Mouse (Mus musculus) gastrocnemius, postnatal 14 days (tissue): ENCODE data around the gene Dhh. TPM values are rescaled to one million over a fixed set of nuclear protein-coding genes. Genes with fewer than 3 reads are reported as not detected.
"Not testable (repeated sequence)": the region's sequence is repeated elsewhere in the genome, so short reads cannot be mapped to it uniquely, and the experiment has no call there.

Experiments used
- DNase-seq: peaks from one replicate; pipeline ENCODE4 v3.0.0; 2021; ENCODE audit warnings: mixed read lengths
- intact Hi-C: fragments of 180-260 bp; cut with DNase I; formaldehyde crosslinking; loops from one replicate; pipeline ENCODE4 v1.15.1; 2025; ENCODE audit warnings: low total_unique reads
- long read RNA-seq, 2 experiments: library from polyadenylated mRNA; stranded (forward); transcript quantifications; one replicate each; pipeline ENCODE4 v2.0.0; 2021
- total RNA-seq, 2 experiments: library from RNA; stranded (reverse); gene quantifications; 2 replicates each; pipeline ENCODE4 v1.2.3; 2021

The Dhh gene
- total RNA-seq, result 1 to 10 TPM in 1 of 2 experiments, under 1 TPM in 1; 0.97 to 4.1 TPM
- long read RNA-seq, experiment 1, result 0 reads
- long read RNA-seq, experiment 2, full-length matches to known transcripts, result 3 of 3 reads
- long read RNA-seq, experiment 2, partial matches to known transcripts, result 0 of 3 reads
- long read RNA-seq, experiment 2, other reads (novel, unspliced or antisense), result 0 of 3 reads

GRCm38 (mm10) chr15:98897928-98898800, at the start of gene Dhh:
Gene Dhh, minus strand, starts transcription at chr15:98898540.
- DNase-seq, result no peak
- intact Hi-C loops, result no loop called here

GRCm38 (mm10) chr15:98947884-98948283, 49.5 kb upstream of the Dhh start:
- intact Hi-C loops, result no loop called here

DNA sequence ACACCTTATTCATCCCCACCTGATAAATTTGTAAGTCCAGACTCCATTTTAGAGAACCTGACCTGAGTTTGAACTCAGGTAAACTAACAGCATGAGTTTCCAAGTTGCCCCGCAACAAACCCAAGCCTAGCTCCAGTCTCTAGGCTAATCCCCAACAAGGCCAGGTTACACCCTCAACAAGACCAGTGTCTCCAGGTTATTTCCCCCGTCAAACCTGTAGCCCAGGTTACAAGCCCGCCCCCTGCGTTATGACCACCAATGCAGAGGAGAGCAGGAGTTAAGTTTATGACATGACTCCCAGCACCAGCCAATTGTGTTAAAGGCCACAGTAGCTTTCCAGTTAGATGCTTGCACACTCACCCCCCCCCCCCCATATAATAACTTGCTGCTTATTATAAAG, 44.8 kb upstream of the Dhh start:
- intact Hi-C loops, result loop anchor here (5.0 kb wide), 2 partner anchors 39 to 54 kb away; no protein-coding TSS in a partner anchor
- no peak for DNase-seq

More at GRCm38 (mm10) chr15:98947884-98948283, 49.5 kb upstream of the Dhh start:
- no peak for DNase-seq

DNA sequence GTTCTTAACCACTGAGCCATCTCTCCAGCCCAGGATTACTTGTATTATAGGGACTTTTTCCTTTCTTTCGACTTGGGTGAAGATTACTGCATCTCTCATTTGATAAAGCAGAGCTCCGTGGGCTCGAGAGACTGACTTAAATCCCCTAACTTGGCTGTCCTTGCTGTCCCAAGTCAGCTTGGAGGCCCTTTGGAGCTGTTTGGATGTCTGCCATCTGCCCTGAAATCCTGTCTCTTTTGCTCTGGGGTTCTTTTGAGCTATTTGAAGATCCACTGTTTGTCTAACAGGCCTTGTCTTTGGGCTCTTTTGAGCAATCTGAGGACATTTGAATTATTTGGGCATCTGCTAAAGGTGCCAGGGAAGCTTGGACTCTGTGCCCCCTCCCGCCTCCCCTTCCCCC, 43.7 kb upstream of the Dhh start:
- DNase-seq, result no peak
- intact Hi-C loops, result loop anchor here (5.0 kb wide), 2 partner anchors 40 to 55 kb away; no protein-coding TSS in a partner anchor

- DNase-seq, result no peak
- intact Hi-C loops, result loop anchor here (5.0 kb wide), 2 partner anchors 41 to 56 kb away; no protein-coding TSS in a partner anchor
Measured at GRCm38 (mm10) chr15:98941539-98941938, 43.2 kb upstream of the Dhh start.

GRCm38 (mm10) chr15:98940816-98941215, 42.5 kb upstream of the Dhh start:
- intact Hi-C loops, result loop anchor here (5.0 kb wide), 2 partner anchors 41 to 56 kb away; no protein-coding TSS in a partner anchor
- no peak for DNase-seq

DNA sequence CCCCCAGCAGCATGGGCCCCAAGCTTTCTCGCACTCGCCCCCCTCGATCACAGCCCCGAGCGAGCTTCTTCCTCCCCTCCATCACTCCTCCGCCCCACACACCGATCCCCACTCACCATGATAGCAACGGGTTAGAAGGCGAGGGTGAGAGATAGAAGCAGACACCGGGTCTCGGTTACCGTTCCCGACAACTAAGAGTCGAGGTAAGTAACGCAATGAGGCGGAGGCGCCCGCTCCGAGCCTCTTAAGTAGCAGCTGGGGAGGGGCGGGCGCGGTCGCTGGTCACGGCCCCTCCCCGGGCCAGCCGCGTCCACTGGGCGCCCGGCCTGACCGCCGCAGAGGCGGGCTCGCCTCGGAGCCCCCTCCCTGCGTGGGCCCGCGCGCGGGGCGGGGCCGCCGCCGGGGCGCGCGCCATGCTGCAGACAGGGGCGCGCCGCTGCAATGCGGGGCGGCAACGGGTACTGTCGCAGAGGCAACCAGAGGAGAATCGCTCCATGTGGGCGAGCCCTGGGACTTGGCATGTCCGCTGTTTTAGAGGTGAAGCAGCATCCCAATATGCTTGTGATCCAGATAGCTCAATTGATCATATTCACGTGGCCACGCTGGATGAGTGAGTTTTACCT, 36.0 kb upstream of the Dhh start, which contains the start of gene Tuba1b:
Tuba1b (minus strand) TSS at position 349 of the 623 bp plus-strand sequence.
- peak; percentile 94 for DNase-seq
- intact Hi-C loops, result no loop called here

DNA sequence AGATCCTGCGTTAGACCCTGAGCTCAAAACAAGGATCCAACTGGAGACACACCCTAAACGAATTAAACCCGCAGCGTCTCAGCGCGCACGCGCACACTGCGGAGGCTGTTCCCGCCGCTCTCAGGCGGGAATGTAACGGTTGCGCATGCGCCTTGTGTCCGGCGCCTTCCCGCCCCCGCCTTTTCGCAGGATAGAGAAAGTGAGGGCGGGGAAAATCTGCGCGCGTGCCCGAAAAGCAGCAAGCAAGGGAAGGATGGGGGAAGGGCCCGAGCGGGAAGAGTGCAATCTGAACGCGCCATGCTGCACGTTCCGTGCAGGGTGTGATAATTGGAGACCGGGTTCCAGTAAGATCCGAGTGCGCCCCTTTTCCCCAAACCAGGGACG, 35.5 kb upstream of the Dhh start:
- intact Hi-C loops, result no loop called here
- peak; percentile 96 for DNase-seq

DNA sequence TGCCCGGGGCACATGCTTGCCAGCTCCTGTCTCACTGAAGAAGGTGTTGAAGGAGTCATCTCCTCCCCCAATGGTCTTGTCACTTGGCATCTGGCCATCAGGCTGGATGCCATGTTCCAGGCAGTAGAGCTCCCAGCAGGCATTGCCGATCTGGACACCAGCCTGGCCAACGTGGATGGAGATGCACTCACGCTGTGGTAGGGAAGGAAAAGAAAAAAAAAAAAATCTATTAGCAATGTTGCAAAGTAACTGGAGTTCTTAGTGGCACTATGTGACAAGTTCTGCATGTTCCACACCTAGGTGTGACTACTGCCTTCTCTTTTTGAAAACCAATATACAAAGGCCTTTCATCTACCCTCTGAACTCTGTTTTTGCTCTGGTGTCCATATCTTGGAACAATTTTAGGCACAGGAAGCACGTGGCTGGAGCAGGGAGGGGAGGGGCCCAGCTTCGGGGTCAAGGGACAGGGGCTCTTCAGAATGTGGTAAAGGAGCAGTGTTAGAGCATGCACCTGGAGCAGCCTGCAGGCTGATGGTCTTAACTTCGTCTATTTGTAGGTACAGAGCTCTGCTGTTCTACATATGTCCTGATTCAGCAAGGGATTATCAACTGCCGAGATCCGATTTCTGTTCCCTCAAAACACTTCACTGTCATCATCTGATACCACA, 34.8 kb upstream of the Dhh start:
- intact Hi-C loops, DNase-seq: not testable (repeated sequence)

DNA sequence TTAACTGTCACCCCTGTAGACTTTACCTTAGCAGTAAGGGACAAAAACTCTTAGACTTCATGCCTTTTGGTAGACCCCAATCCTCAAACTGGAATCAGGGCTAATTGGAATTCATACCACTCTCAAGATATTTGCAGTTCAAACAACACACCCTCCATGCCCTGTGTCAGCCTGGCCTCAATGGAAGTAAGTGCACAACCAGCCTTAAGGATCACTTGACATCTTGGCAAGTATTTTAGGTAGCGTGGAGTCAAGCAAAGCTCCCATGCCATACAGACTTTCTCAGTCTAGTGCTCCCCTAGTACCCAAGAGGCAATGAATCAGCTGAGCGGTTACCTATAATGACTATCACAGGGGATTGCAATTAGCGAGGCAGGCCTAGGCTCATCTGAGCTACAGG, 32.7 kb upstream of the Dhh start:
- DNase-seq, result no peak
- intact Hi-C loops, result no loop called here

GRCm38 (mm10) chr15:98930017-98930734, 31.8 kb upstream of the Dhh start:
- intact Hi-C loops, result no loop called here
- DNase-seq, result no peak

DNA sequence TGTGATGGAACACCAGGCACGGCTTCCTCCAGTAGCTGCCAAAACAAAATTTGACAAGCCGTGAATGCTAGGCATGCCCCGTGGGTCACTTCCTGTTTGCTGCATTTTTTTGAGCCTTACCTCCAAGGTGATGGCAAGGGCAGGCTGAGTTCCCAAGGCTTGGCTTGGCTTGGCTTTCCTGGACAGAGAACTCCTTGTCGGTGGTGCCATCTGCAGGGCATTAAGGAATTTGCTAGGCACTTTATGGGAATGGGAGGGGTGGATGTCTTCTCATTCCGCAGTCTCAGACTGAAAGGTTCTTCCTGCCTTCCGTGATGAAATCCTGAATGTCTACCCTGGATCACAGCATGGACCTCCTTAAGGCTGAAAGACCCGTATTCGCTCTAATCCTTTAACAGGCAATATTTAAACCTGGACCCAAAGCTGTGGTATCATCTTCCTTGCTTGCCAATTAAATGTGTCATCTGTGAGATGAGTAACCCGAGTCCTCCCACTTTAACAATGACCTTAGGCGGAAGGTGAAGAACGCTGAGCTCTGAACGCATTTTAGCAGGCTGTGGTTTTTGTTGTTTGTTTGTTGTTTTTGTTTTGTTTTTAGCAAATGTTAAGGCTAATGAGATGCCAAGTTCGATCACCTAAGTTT, 30.4 kb upstream of the Dhh start:
- peak; percentile 70 for DNase-seq
- intact Hi-C loops, result loop anchor here (5.0 kb wide), 2 partner anchors 36 to 51 kb away; partner anchors contain the start of gene Rhebl1

DNA sequence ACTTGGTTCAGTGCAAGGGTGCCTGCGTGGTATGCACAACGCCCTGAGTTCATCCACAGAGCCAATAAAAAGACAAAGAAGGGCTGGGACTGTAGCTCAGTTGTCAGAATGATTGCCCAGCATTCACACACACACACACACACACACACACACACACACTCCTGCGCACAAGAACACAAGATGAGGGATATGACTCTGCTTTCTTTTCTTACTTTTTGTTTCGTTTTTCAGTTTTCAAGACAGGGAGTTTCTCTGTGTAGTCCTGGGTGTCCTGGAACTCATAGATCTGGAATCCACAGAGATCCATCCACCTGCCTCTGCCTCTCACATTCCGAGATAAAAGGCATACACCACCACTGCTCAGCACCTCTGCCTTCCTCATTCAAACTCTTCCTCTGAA, 29.2 kb upstream of the Dhh start:
- no peak for DNase-seq
- intact Hi-C loops, result loop anchor here (5.0 kb wide), 2 partner anchors 35 to 50 kb away; partner anchors contain the start of gene Rhebl1

DNA sequence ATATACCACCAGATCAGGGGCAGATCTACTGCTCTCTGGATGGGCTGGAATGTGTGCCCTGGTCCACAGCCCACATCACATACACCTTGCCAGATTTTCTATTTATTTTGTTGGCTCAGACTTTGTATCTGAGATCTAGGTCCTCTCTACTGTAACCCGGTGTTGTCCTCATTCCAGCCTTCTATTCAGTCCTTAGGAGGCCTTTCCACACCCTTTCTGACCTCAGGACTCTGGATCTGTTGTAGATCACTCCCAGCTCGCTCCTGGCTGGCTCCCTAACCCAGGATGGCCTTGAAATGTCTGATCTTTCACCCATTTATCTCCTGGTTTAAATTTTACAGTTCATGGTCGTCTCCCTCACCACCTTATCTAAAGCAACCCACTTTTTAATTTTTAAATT, 26.3 kb upstream of the Dhh start:
- DNase-seq, result no peak
- intact Hi-C loops, result loop anchor here (5.0 kb wide), 2 partner anchors 32 to 47 kb away; partner anchors contain the start of gene Rhebl1

DNA sequence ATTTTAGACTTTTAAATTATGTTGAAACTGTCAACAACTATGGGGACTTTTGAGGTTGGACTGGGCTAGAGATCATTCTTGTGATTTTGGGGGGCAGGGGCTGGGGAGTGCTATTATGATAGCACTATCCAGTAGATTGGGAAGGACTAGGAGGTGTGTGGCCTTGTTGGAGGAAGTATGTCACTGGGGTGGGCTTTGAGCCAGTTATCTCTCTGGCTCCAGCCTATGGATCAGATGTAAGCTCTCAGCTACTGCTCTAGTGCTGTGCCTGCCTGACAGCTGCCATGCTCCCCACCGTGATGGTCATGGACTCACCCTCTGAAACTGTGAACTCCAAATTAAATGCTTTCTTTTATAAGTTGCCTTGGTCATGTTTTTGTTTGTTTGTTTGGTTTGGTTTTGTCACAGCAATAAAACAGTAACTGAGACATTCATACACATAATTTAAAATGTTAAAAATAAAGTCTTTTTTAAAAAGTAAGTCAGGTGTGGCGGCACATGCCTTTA, 24.7 kb upstream of the Dhh start:
- intact Hi-C loops, result no loop called here
- DNase-seq, result no peak

DNA sequence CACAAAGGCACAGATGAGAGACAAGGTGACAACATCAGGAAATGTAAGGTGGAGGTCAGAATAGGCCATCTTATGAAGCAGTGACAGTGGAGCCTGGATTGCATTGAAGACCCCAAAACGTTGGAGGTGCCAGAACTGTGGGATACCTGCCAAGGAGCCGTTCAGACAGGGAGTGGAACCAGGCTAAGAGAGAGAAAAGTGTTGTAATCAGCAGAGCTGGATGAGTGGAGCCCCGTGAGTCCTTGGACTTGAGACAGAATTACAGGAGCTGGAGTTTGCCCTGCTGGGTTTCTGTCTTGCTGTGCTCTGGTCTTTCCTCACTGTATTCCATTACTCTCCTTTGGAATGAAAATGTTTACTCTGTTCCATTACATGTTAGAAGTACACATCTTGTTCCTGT, 24.2 kb upstream of the Dhh start:
- intact Hi-C loops, result no loop called here

DNA sequence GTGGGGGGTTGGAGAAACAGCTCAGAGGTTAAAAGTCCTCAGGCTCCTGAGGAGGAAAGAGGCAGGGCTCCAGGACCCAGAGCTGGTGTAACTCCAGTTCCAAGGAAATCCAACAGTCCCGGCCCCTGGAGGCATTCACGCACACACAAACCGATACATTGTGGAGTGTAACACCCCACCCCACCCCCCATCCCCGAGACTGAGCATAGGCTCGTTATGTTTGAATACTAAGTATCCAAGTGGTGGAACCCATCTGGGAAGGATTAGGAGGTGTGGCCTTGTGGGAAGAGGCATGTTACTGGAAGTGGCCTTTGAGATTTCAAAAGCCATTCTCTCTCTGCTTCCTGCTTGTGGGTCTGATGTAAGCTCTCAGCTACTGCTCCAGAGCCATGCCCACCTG, 23.2 kb upstream of the Dhh start:
- no peak for DNase-seq
- intact Hi-C loops, result no loop called here

More for the DNA sequence above, 24.2 kb upstream of the Dhh start:
- no peak for DNase-seq

- DNase-seq, intact Hi-C loops: not testable (repeated sequence)
Measured at GRCm38 (mm10) chr15:98918499-98918895, 20.2 kb upstream of the Dhh start.
